Mouse (Mus musculus): ENCODE measurements at regions not wholly inside any gene's neighbourhood (a gene's known extent, or its start where the extent isn't known, plus 50 kb on each side); places are given as distances from the start of the nearest gene placed in this dataset.

GRCm38 (mm10) chr5:126971981-126972380 is 269.6 kb upstream of the Tmem132c start:
- no peak for DNase-seq (ENCODE audit: extremely low read depth)
- Histone ChIP-seq H3K27ac (ENCODE audit: insufficient read depth, low read depth) (no peak overlapping the region), H3K79me2 (replicated peaks; ENCODE audit: control insufficient read depth, extremely low read depth, insufficient read depth, poor library complexity, severe bottlenecking) (no peaks in the 10 kb centered on the region), H3K9ac (ENCODE audit: insufficient read depth, low read depth) (no peak overlapping the region), H3K4me2 (ENCODE audit: insufficient read depth, low read depth, poor library complexity, severe bottlenecking) (no peak overlapping the region), H3K4me3 (replicated peaks in 1 of 3; ENCODE audit: low read depth in 2 of 3, low read length in 2 of 3, poor library complexity in 1 of 3) (no peak overlapping the region), H3K36me3 (replicated peaks in 1 of 2; ENCODE audit: control insufficient read depth in 1 of 2, insufficient read depth in 1 of 2, low read length in 1 of 2) (no peaks in the 10 kb centered on the region), H3K27me3 (replicated peaks) (no peaks in the 10 kb centered on the region), H3K9me3 (replicated peaks; ENCODE audit: low read length) (peaks cover 66% of the 10 kb centered on the region), H3K4me1 (ENCODE audit: control insufficient read depth in 1 of 2, insufficient read depth in 2 of 2) (no peaks in the 10 kb centered on the region)
- TF ChIP-seq EP300 (IDR thresholded peaks at IDR 0.05; ENCODE audit: low read length) = no peak
- TF ChIP-seq ETS1 (conservative IDR thresholded peaks at IDR 0.05; ENCODE audit: low read depth, low read length) = no peak
- TF ChIP-seq USF1 (IDR thresholded peaks at IDR 0.05; ENCODE audit: low read depth, low read length) = no peak
- TF ChIP-seq E2F4 (IDR thresholded peaks at IDR 0.05; ENCODE audit: insufficient replicate concordance, low read depth, low read length) = no peak
- no peak for TF ChIP-seq JUND (conservative IDR thresholded peaks at IDR 0.05; ENCODE audit: low read depth, low read length)
- TF ChIP-seq RCOR1 (conservative IDR thresholded peaks at IDR 0.05; ENCODE audit: low read depth, low read length) = no peak
- no peak for TF ChIP-seq BHLHE40 (IDR thresholded peaks at IDR 0.05; ENCODE audit: low read depth, low read length)
- TF ChIP-seq GABPA (IDR thresholded peaks at IDR 0.05; ENCODE audit: insufficient replicate concordance, low read depth, low read length) = no peak
- no peak for TF ChIP-seq POLR2AphosphoS2 (IDR thresholded peaks at IDR 0.05; ENCODE audit: low read depth, low read length)
- TF ChIP-seq HCFC1 (IDR thresholded peaks at IDR 0.05; ENCODE audit: low read depth, low read length) = no peak
- TF ChIP-seq ZC3H11A (IDR thresholded peaks at IDR 0.05; ENCODE audit: low read depth, low read length) = no peak
- no peak for TF ChIP-seq CTCF (conservative IDR thresholded peaks at IDR 0.05 in 1 of 2, IDR thresholded peaks at IDR 0.05 in 1 of 2; ENCODE audit: low read depth in 2 of 2, low read length in 2 of 2)
- no peak for TF ChIP-seq USF2 (conservative IDR thresholded peaks at IDR 0.05; ENCODE audit: low read depth, low read length)
- no peak for TF ChIP-seq ZKSCAN1 (IDR thresholded peaks at IDR 0.05; ENCODE audit: borderline replicate concordance, low read depth, low read length)
- no peak for TF ChIP-seq SMC3 (IDR thresholded peaks at IDR 0.05; ENCODE audit: low read depth, low read length)
- in situ Hi-C loops (cut with MboI; ENCODE audit: low pct_ligation_motif_present, low pct_unique_long_range_greater_than_20kb, low sequenced_read_pairs) = no loop called here
- dilution Hi-C loops (cut with MboI; ENCODE audit: extremely low pct_ligation_motif_present, extremely low pct_unique_long_range_greater_than_20kb, low sequenced_read_pairs) = no loop called here

- Histone ChIP-seq H3K4me3 (replicated peaks in 1 of 3; ENCODE audit: low read depth in 2 of 3, low read length in 2 of 3, poor library complexity in 1 of 3) (no peak overlapping the region), H3K36me3 (replicated peaks in 1 of 2; ENCODE audit: control insufficient read depth in 1 of 2, insufficient read depth in 1 of 2, low read length in 1 of 2) (no peaks in the 10 kb centered on the region), H3K4me1 (ENCODE audit: control insufficient read depth in 1 of 2, insufficient read depth in 2 of 2) (no peaks in the 10 kb centered on the region), H3K9ac (ENCODE audit: insufficient read depth, low read depth) (no peak overlapping the region), H3K79me2 (replicated peaks; ENCODE audit: control insufficient read depth, extremely low read depth, insufficient read depth, poor library complexity, severe bottlenecking) (no peaks in the 10 kb centered on the region), H3K4me2 (ENCODE audit: insufficient read depth, low read depth, poor library complexity, severe bottlenecking) (no peak overlapping the region), H3K27me3 (replicated peaks) (no peaks in the 10 kb centered on the region), H3K27ac (ENCODE audit: insufficient read depth, low read depth) (no peak overlapping the region), H3K9me3 (replicated peaks; ENCODE audit: low read length) (peaks cover 60% of the 10 kb centered on the region)
- dilution Hi-C loops (cut with MboI; ENCODE audit: extremely low pct_ligation_motif_present, extremely low pct_unique_long_range_greater_than_20kb, low sequenced_read_pairs) = no loop called here
- DNase-seq (ENCODE audit: extremely low read depth) = no peak
- TF ChIP-seq IRF4 (IDR thresholded peaks at IDR 0.05; ENCODE audit: low read depth, low read length) = no peak
- TF ChIP-seq USF2 (conservative IDR thresholded peaks at IDR 0.05; ENCODE audit: low read depth, low read length) = no peak
- TF ChIP-seq E2F4 (IDR thresholded peaks at IDR 0.05; ENCODE audit: insufficient replicate concordance, low read depth, low read length) = no peak
- TF ChIP-seq SMC3 (IDR thresholded peaks at IDR 0.05; ENCODE audit: low read depth, low read length) = no peak
- no peak for TF ChIP-seq BHLHE40 (IDR thresholded peaks at IDR 0.05; ENCODE audit: low read depth, low read length)
- no peak for TF ChIP-seq TBP (conservative IDR thresholded peaks at IDR 0.05; ENCODE audit: low read depth, low read length)
- no peak for TF ChIP-seq PAX5 (IDR thresholded peaks at IDR 0.05; ENCODE audit: low read length)
- TF ChIP-seq POLR2AphosphoS2 (IDR thresholded peaks at IDR 0.05; ENCODE audit: low read depth, low read length) = no peak
- no peak for TF ChIP-seq UBTF (IDR thresholded peaks at IDR 0.05; ENCODE audit: low read depth, low read length)
- TF ChIP-seq JUND (conservative IDR thresholded peaks at IDR 0.05; ENCODE audit: low read depth, low read length) = no peak
- no peak for TF ChIP-seq ZMIZ1 (IDR thresholded peaks at IDR 0.05; ENCODE audit: low read depth, low read length)
- no peak for TF ChIP-seq MAFK (IDR thresholded peaks at IDR 0.05; ENCODE audit: insufficient replicate concordance, low read length)
- no peak for TF ChIP-seq ZNF384 (IDR thresholded peaks at IDR 0.05; ENCODE audit: low read depth, low read length)
- no peak for TF ChIP-seq NELFE (IDR thresholded peaks at IDR 0.05; ENCODE audit: low read depth, low read length)
- no peak for TF ChIP-seq MEF2A (IDR thresholded peaks at IDR 0.05; ENCODE audit: borderline replicate concordance, low read depth, low read length)
- TF ChIP-seq TCF12 (IDR thresholded peaks at IDR 0.05; ENCODE audit: low read depth, low read length) = no peak
- no peak for TF ChIP-seq USF1 (IDR thresholded peaks at IDR 0.05; ENCODE audit: low read depth, low read length)
- in situ Hi-C loops (cut with MboI; ENCODE audit: low pct_ligation_motif_present, low pct_unique_long_range_greater_than_20kb, low sequenced_read_pairs) = no loop called here
Measured at GRCm38 (mm10) chr5:126973425-126973824, 268.2 kb upstream of the Tmem132c start.

Measured in CH12.LX (cell line).